Mouse (Mus musculus): ENCODE measurements around the gene Mbnl1.

DNA sequence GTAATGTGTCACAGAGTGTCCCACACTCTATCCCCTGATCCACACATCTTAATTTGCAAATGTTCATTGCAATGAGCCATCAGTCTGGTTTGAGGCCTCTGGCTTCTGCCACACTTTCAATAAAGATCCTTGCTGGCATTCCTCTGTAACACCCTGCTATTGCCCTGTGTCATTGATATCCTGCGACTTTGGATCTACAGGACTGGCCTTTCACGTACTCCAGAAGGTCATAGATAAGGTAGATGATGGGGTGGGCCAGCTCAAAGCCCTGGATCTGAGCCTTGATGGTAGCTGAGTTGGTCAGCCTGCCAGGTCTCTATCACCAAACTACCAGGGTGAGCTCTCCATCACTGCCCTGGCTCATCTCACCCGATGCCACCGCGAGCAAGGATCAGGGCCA is 43.6 kb upstream of the Mbnl1 start:
- no peak for TF ChIP-seq CTCF (IDR thresholded peaks at IDR 0.05; ENCODE audit: low read depth)
- no peak for TF ChIP-seq EP300 (IDR thresholded peaks at IDR 0.05; ENCODE audit: low read depth)

Measured in heart, postnatal 0 days (tissue).